Mouse (Mus musculus): Measurements from ENCODE around the gene Gm8104. TPM values are rescaled to one million over a fixed set of nuclear protein-coding genes. Genes with fewer than 3 reads are reported as not detected.

The Gm8104 gene
- polyA plus RNA-seq, 1 experiment from 2014 or later, result not detected

Other genes starting within 250 kb of the Gm8104 start
- gene Gm21977, start 247.1 kb upstream of the Gm8104 start, polyA plus RNA-seq (2014; fragmentation: Nextera tagmentation; extraction: Ambion mirVana), result not detected in 2 replicates
- not detected in 2 replicates for gene Gm8082, start 107.0 kb upstream of the Gm8104 start, polyA plus RNA-seq (2014; fragmentation: Nextera tagmentation; extraction: Ambion mirVana)
- gene Gm10376, start 85.0 kb upstream of the Gm8104 start, polyA plus RNA-seq (2014; fragmentation: Nextera tagmentation; extraction: Ambion mirVana), result not detected in 2 replicates
- gene Gm8094, start 24.0 kb upstream of the Gm8104 start, polyA plus RNA-seq (2014; fragmentation: Nextera tagmentation; extraction: Ambion mirVana), result not detected in 2 replicates
- not detected in 2 replicates for gene Gm7233, start 79.3 kb downstream of the Gm8104 start, polyA plus RNA-seq (2014; fragmentation: Nextera tagmentation; extraction: Ambion mirVana)
- not detected in 2 replicates for gene Gm8122, start 134.7 kb downstream of the Gm8104 start, polyA plus RNA-seq (2014; fragmentation: Nextera tagmentation; extraction: Ambion mirVana)
- gene Gm8126, start 158.0 kb downstream of the Gm8104 start, polyA plus RNA-seq (2014; fragmentation: Nextera tagmentation; extraction: Ambion mirVana), result not detected in 2 replicates
- gene Gm9732, start 174.4 kb downstream of the Gm8104 start, polyA plus RNA-seq (2014; fragmentation: Nextera tagmentation; extraction: Ambion mirVana), result not detected in 2 replicates
- not detected in 2 replicates for gene Gm8127, start 193.2 kb downstream of the Gm8104 start, polyA plus RNA-seq (2014; fragmentation: Nextera tagmentation; extraction: Ambion mirVana)
- gene 1700001F09Rik, start 247.2 kb downstream of the Gm8104 start, polyA plus RNA-seq (2014; fragmentation: Nextera tagmentation; extraction: Ambion mirVana), result not detected in 2 replicates

All from forebrain, embryonic 11.5 days (tissue).